Mouse (Mus musculus): Measurements from ENCODE around the gene Tldc2. TPM values are rescaled to one million over a fixed set of nuclear protein-coding genes. Genes with fewer than 3 reads are reported as not detected.

Tldc2 gene
- total and polyA plus RNA-seq, 3 experiments: not detected

- Histone ChIP-seq H3K9ac (ENCODE audit: insufficient read depth, low read depth) (no peak overlapping the region), H3K79me2 (replicated peaks; ENCODE audit: control insufficient read depth, extremely low read depth, insufficient read depth, poor library complexity, severe bottlenecking) (no peaks in the 10 kb centered on the region), H3K36me3 (replicated peaks in 1 of 2; ENCODE audit: control insufficient read depth in 1 of 2, insufficient read depth in 1 of 2, low read length in 1 of 2) (peaks cover 0 to 9% of the 10 kb centered on the region in 2 experiments), H3K4me3 (replicated peaks in 1 of 3; ENCODE audit: low read depth in 2 of 3, low read length in 2 of 3, poor library complexity in 1 of 3) (no peak overlapping the region), H3K27me3 (replicated peaks) (no peaks in the 10 kb centered on the region), H3K27ac (ENCODE audit: insufficient read depth, low read depth) (no peak overlapping the region), H3K4me2 (ENCODE audit: insufficient read depth, low read depth, poor library complexity, severe bottlenecking) (no peak overlapping the region), H3K4me1 (ENCODE audit: control insufficient read depth in 1 of 2, insufficient read depth in 2 of 2) (peaks cover 8 to 51% of the 10 kb centered on the region in 2 experiments), H3K9me3 (replicated peaks; ENCODE audit: low read length) (no peaks in the 10 kb centered on the region)
- in situ Hi-C loops (cut with MboI; ENCODE audit: low pct_ligation_motif_present, low pct_unique_long_range_greater_than_20kb, low sequenced_read_pairs): no loop called here
- TF ChIP-seq ELF1 (IDR thresholded peaks at IDR 0.05; ENCODE audit: low read depth, low read length): no peak
- no peak for TF ChIP-seq POLR2A (IDR thresholded peaks at IDR 0.05; ENCODE audit: low read depth, low read length)
- TF ChIP-seq SIN3A (IDR thresholded peaks at IDR 0.05; ENCODE audit: low read length): no peak
- no peak for TF ChIP-seq PAX5 (IDR thresholded peaks at IDR 0.05; ENCODE audit: low read length)
- TF ChIP-seq KAT2A (IDR thresholded peaks at IDR 0.05; ENCODE audit: insufficient replicate concordance, low read length): no peak
- TF ChIP-seq NELFE (IDR thresholded peaks at IDR 0.05; ENCODE audit: low read depth, low read length): no peak
- TF ChIP-seq BHLHE40 (IDR thresholded peaks at IDR 0.05; ENCODE audit: low read depth, low read length): no peak
- no peak for TF ChIP-seq E2F4 (IDR thresholded peaks at IDR 0.05; ENCODE audit: insufficient replicate concordance, low read depth, low read length)
- DNase-seq (ENCODE audit: extremely low read depth): no peak
- dilution Hi-C loops (cut with MboI; ENCODE audit: extremely low pct_ligation_motif_present, extremely low pct_unique_long_range_greater_than_20kb, low sequenced_read_pairs): no loop called here
These were observed 34.4 kb upstream of the Tldc2 start for GRCm38 (mm10) chr2:157052448-157052847.

- dilution Hi-C loops (cut with MboI; ENCODE audit: extremely low pct_ligation_motif_present, extremely low pct_unique_long_range_greater_than_20kb, low sequenced_read_pairs): no loop called here
- in situ Hi-C loops (cut with MboI; ENCODE audit: low pct_ligation_motif_present, low pct_unique_long_range_greater_than_20kb, low sequenced_read_pairs): no loop called here
These were observed 33.7 kb upstream of the Tldc2 start for GRCm38 (mm10) chr2:157053124-157053523.

GRCm38 (mm10) chr2:157053787-157054186 lies 33.1 kb upstream of the Tldc2 start:
- Histone ChIP-seq H3K79me2 (replicated peaks; ENCODE audit: control insufficient read depth, extremely low read depth, insufficient read depth, poor library complexity, severe bottlenecking) (no peaks in the 10 kb centered on the region), H3K27ac (ENCODE audit: insufficient read depth, low read depth) (no peak overlapping the region), H3K27me3 (replicated peaks) (no peaks in the 10 kb centered on the region), H3K36me3 (replicated peaks in 1 of 2; ENCODE audit: control insufficient read depth in 1 of 2, insufficient read depth in 1 of 2, low read length in 1 of 2) (peaks cover 0 to 9% of the 10 kb centered on the region in 2 experiments), H3K4me1 (ENCODE audit: control insufficient read depth in 1 of 2, insufficient read depth in 2 of 2) (peaks cover 3 to 52% of the 10 kb centered on the region in 2 experiments), H3K4me2 (ENCODE audit: insufficient read depth, low read depth, poor library complexity, severe bottlenecking) (no peak overlapping the region), H3K9me3 (replicated peaks; ENCODE audit: low read length) (no peaks in the 10 kb centered on the region), H3K4me3 (replicated peaks in 1 of 3; ENCODE audit: low read depth in 2 of 3, low read length in 2 of 3, poor library complexity in 1 of 3) (no peak overlapping the region), H3K9ac (ENCODE audit: insufficient read depth, low read depth) (no peak overlapping the region)
- TF ChIP-seq RAD21 (IDR thresholded peaks at IDR 0.05; ENCODE audit: low read depth, low read length): peak; percentile 18
- peak; percentile 29; the same call in 1 of the 2 replicates for TF ChIP-seq SMC3 (IDR thresholded peaks at IDR 0.05; ENCODE audit: low read depth, low read length)
- TF ChIP-seq MXI1 (IDR thresholded peaks at IDR 0.05; ENCODE audit: low read depth, low read length): no peak
- TF ChIP-seq CTCF (conservative IDR thresholded peaks at IDR 0.05 in 1 of 2, IDR thresholded peaks at IDR 0.05 in 1 of 2; ENCODE audit: low read depth in 2 of 2, low read length in 2 of 2): peak in 1 of 2 experiments; percentile 60; a peak in 2 of 4 replicates
- dilution Hi-C loops (cut with MboI; ENCODE audit: extremely low pct_ligation_motif_present, extremely low pct_unique_long_range_greater_than_20kb, low sequenced_read_pairs): no loop called here
- no peak for DNase-seq (ENCODE audit: extremely low read depth)
- in situ Hi-C loops (cut with MboI; ENCODE audit: low pct_ligation_motif_present, low pct_unique_long_range_greater_than_20kb, low sequenced_read_pairs): no loop called here

More at GRCm38 (mm10) chr2:157053124-157053523, 33.7 kb upstream of the Tldc2 start:
- DNase-seq (ENCODE audit: extremely low read depth): no peak
- H3K9ac ChIP-seq (ENCODE audit: insufficient read depth, low read depth): no peak overlapping the region
- no peaks in the 10 kb centered on the region for H3K9me3 ChIP-seq (replicated peaks; ENCODE audit: low read length)
- TF ChIP-seq MXI1 (IDR thresholded peaks at IDR 0.05; ENCODE audit: low read depth, low read length) (no peak), POLR2AphosphoS2 (IDR thresholded peaks at IDR 0.05; ENCODE audit: low read depth, low read length) (no peak), ETS1 (conservative IDR thresholded peaks at IDR 0.05; ENCODE audit: low read depth, low read length) (no peak), CHD1 (IDR thresholded peaks at IDR 0.05; ENCODE audit: low read depth, low read length) (no peak), ELF1 (IDR thresholded peaks at IDR 0.05; ENCODE audit: low read depth, low read length) (no peak), MAX (IDR thresholded peaks at IDR 0.05; ENCODE audit: low read length) (no peak), TCF12 (IDR thresholded peaks at IDR 0.05; ENCODE audit: low read depth, low read length) (no peak), JUN (IDR thresholded peaks at IDR 0.05; ENCODE audit: insufficient read depth, low read depth, low read length) (no peak), ZC3H11A (IDR thresholded peaks at IDR 0.05; ENCODE audit: low read depth, low read length) (no peak), SIN3A (IDR thresholded peaks at IDR 0.05; ENCODE audit: low read length) (no peak), CHD2 (IDR thresholded peaks at IDR 0.05; ENCODE audit: low read length) (no peak), RAD21 (IDR thresholded peaks at IDR 0.05; ENCODE audit: low read depth, low read length) (no peak), NELFE (IDR thresholded peaks at IDR 0.05; ENCODE audit: low read depth, low read length) (no peak), MAZ (IDR thresholded peaks at IDR 0.05; ENCODE audit: low read depth, low read length) (no peak), SMC3 (IDR thresholded peaks at IDR 0.05; ENCODE audit: low read depth, low read length) (no peak), CTCF (conservative IDR thresholded peaks at IDR 0.05 in 1 of 2, IDR thresholded peaks at IDR 0.05 in 1 of 2; ENCODE audit: low read depth in 2 of 2, low read length in 2 of 2) (no peak), MEF2A (IDR thresholded peaks at IDR 0.05; ENCODE audit: borderline replicate concordance, low read depth, low read length) (no peak)
- peaks cover 0 to 9% of the 10 kb centered on the region in 2 experiments for H3K36me3 ChIP-seq (replicated peaks in 1 of 2; ENCODE audit: control insufficient read depth in 1 of 2, insufficient read depth in 1 of 2, low read length in 1 of 2)
- no peak overlapping the region for H3K27ac ChIP-seq (ENCODE audit: insufficient read depth, low read depth)
- H3K79me2 ChIP-seq (replicated peaks; ENCODE audit: control insufficient read depth, extremely low read depth, insufficient read depth, poor library complexity, severe bottlenecking): no peaks in the 10 kb centered on the region
- H3K27me3 ChIP-seq (replicated peaks): no peaks in the 10 kb centered on the region
- no peak overlapping the region for H3K4me3 ChIP-seq (replicated peaks in 1 of 3; ENCODE audit: low read depth in 2 of 3, low read length in 2 of 3, poor library complexity in 1 of 3)
- no peak overlapping the region for H3K4me2 ChIP-seq (ENCODE audit: insufficient read depth, low read depth, poor library complexity, severe bottlenecking)
- peaks cover 8 to 54% of the 10 kb centered on the region in 2 experiments for H3K4me1 ChIP-seq (ENCODE audit: control insufficient read depth in 1 of 2, insufficient read depth in 2 of 2)

Data from CH12.LX (cell line).